Mouse (Mus musculus): Measurements from ENCODE around the gene Lsm12.
A peak's percentile ranks its signal among the peaks of the same experiment; 100 is the strongest.

Gene Lsm12

GRCm38 (mm10) chr11:102216886-102217240, 31.8 kb upstream of the Lsm12 start:
- DNase-seq (ENCODE audit: low spot score), result no peak

- peak; percentile 60 for DNase-seq (ENCODE audit: low spot score)
Observed at GRCm38 (mm10) chr11:102216056-102216885, 31.2 kb upstream of the Lsm12 start.

- no peak for DNase-seq (ENCODE audit: low spot score)
Observed at GRCm38 (mm10) chr11:102215511-102215910, 30.4 kb upstream of the Lsm12 start.

GRCm38 (mm10) chr11:102214430-102215156, 29.5 kb upstream of the Lsm12 start:
- no peak for DNase-seq (ENCODE audit: low spot score)

DNA sequence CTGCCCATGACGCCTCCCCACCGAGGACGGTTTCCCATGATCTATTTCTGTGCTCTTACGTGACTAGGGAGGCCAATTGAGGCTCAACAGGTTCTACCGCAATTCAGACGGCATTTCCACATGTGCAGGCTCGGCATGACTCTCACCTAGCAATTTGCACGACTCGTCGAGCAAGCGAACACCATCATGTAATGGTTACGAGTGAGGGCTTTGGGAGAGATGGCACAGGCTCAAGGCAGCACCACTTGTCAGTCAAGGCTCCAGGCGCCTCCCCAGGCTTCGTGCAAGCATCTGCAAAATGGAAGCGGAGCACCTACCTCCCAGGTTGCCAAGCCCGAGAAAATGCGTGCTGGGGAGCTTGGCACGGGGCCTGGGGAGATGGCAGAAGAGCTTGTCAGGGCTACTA, 26.8 kb upstream of the Lsm12 start:
- DNase-seq (ENCODE audit: low spot score), result no peak

- DNase-seq (ENCODE audit: low spot score), result no peak
Observed at GRCm38 (mm10) chr11:102211011-102211410, 25.9 kb upstream of the Lsm12 start.

DNA sequence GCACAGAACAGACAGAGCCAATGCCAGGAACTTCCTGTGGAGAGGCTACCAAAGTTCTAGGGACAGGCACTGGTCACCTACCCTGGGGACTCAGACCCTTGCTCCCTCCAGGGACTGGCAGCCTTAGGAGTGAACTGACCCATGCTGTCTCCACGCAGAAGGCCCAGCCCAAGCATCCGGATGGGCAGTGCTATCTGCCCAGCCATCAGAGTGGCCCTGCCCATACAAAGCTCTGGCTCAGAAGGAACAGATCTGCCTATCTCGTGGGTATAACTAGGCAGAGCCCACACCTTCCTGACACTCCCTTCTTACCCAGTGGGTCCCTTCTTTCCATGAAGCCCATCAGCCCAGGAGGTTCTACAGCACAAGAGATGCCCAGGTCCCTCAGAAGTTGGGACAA, 25.1 kb upstream of the Lsm12 start:
- DNase-seq (ENCODE audit: low spot score), result no peak

DNA sequence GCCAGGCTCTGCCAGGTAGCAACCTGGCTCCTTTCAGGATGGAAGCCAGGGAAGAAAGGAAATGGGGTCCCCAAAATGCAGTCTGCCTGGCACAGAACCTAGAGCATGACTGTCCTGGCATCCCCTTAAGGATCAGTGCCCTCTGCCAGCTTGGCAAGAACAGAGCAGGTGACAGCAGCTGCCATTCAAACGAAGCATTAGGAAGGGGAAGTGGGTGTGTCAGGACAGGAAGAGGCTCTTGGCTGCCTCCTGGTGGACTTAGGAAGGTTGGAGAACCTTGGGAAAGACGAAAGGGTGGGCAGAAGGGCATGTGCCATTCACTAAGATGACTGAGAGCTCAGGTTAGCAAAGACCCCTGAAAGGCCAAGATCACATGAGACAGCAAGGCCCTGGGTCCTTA, 24.6 kb upstream of the Lsm12 start:
- no peak for DNase-seq (ENCODE audit: low spot score)

GRCm38 (mm10) chr11:102208846-102209245, 23.8 kb upstream of the Lsm12 start:
- DNase-seq (ENCODE audit: low spot score), result no peak

- no peak for DNase-seq (ENCODE audit: low spot score)
Observed at GRCm38 (mm10) chr11:102207825-102208777, 23.0 kb upstream of the Lsm12 start.

- no peak for DNase-seq (ENCODE audit: low spot score)
Observed at GRCm38 (mm10) chr11:102206481-102206880, 21.4 kb upstream of the Lsm12 start.

DNA sequence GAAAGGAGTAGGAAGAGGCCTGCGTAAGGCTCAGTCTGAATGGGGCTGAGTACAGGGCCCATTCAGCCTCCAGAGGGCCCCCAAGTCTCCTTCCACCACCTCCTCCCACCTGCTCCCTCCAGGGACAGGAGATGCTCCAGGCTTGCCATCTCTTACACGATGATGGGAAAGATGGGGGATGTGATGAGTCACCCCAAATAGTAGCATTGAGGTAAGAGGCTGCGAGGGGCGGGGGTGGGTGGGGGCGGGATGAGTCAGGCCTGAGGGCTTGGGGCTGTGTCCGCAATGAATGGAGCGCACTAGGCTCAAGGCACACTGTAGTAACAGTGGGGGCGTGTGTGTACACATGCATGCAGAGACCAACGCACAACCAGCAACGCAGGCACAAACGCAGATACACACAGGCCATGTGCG, 16.3 kb upstream of the Lsm12 start:
- DNase-seq (ENCODE audit: low spot score), result no peak

DNA sequence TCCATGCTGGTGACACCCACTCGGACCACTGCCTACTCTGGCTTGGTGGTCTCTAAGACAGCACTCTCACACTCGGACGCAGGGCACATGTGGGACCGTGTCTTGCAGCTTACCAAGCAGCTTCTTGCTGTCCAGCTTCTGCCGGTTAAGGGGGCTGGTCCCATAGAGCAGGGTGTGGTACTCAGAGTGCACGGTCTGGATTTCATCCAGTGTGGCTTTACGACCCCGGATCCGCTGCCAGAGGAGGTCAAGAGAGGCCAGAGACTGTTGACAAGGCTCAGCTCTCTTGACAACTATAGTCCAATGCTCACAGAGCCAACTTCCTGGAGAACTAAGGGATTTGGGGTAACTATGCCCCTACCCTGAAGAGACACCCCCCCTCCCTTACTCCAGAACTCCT, 14.8 kb upstream of the Lsm12 start:
- no peak for DNase-seq (ENCODE audit: low spot score)

DNA sequence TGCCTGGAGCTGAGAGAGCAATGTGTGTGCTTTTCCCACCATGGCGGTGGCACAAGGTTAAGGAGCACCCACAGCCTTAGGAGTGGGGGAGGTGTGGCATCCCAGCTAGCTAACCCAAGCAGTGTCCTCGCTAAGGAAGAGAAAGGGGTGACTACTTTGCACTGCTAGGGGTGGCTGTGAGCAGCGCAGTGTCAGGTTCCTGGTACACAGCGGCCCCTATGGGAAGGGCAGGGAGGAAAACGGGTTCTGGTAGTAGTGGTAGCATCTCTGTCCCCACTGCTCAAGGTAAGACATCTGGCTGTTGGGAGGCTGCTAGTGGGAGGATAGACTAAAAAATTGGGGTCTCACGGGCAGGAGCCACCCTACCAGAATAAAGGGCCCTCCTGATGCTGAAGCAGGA, 13.1 kb upstream of the Lsm12 start:
- no peak for DNase-seq (ENCODE audit: low spot score)

GRCm38 (mm10) chr11:102196018-102196797, 11.1 kb upstream of the Lsm12 start:
- DNase-seq (ENCODE audit: low spot score), result no peak

GRCm38 (mm10) chr11:102193657-102194440, 8.8 kb upstream of the Lsm12 start:
- no peak for DNase-seq (ENCODE audit: low spot score)

DNA sequence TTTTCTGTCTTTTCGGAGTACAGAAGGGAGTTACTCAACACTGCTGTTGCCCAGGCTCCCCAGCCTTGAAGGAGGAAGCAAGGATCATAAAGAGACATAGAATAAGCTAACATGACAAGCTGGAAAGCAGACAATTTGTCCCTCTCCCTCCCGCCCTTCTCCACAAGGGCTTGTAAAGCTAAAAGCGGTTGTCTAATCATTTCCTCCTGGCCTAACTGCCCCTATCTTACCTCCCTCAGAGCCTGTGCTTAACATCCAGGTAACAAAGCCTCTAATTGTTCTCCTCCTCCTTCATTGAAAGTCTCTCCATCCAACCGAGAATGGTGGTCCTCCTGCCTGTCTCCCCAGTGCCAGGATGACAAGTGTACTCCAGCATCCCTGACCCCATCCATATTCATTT, 5.8 kb upstream of the Lsm12 start:
- no peak for DNase-seq (ENCODE audit: low spot score)

DNA sequence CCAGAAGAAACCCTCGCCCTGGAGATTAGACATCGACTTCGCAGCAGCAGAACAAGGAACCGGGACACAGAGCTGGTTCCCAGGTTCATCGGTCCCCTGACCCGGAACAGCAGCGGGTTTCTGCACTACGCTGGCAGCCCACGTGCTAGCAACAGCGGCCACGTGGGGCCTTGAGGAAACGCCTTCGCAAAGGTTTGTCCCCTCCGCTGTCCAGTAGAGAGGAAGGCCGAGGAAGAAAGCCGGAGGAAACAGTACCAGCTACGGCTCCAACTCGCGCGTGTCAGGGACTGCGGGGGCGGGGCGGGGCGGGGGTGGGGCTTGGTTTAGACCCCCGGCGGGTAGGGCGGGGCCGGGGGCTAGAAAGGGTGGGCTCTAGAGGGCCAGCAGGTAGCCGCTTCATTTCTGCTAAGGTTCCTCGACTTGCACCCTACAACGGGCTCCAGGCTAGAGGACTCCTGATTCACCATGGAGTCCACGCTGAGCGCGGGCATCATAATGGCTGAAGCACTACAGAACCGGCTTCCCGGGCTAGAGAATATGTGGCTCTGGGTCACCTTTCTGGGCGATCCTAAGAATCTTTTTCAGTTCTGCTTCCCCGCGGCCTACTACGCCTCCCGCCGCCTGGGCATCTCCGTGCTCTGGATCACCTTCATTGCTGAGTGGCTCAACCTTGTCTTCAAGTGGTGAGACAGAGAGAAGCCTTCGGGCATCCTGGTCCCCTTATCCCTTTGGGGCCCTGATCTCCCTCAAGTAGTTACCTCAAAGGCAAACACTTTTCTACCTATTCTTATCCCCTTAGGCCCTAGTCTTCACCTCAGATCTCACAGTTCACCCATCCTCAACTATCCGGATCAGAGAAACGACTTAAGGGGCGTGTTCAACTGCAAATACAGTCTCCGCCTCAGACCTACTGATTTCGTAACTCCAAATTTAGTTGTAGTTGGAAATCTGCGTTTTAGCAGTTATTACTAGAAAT, 4.7 kb upstream of the Lsm12 start, which contains the start of gene G6pc3:
TSS of gene G6pc3 (plus strand) at position 160 of the 976 bp plus-strand sequence.
- DNase-seq (ENCODE audit: low spot score), result peak; percentile 87

GRCm38 (mm10) chr11:102188980-102189379, 3.9 kb upstream of the Lsm12 start:
- no peak for DNase-seq (ENCODE audit: low spot score)
